Mouse (Mus musculus) hindbrain, embryonic 14.5 days (tissue): ENCODE measurements around the gene Arv1. TPM values are rescaled to one million over a fixed set of nuclear protein-coding genes. Genes with fewer than 3 reads are reported as not detected.

Experiments used
- ATAC-seq: fragments of 200-750 bp; cut with Nextera tagmentation; 2 replicates; pipeline ENCODE4 v1.8.0; 2017; ENCODE audit warnings: moderate number of reproducible peaks, mild to moderate bottlenecking, moderate TSS enrichment, moderate library complexity; ENCODE audit not compliant: low FRiP score
- DNase-seq: peaks from one replicate; pipeline ENCODE4 v3.0.0-alpha.2; 2015; ENCODE audit warnings: low spot score
- H3K27ac ChIP-seq: fragments of 300-500 bp; sonication (generic); 2 replicates; pipeline ENCODE4 v1.5.1; 2014; ENCODE audit warnings: mild to moderate bottlenecking, moderate library complexity
- H3K27me3 ChIP-seq: fragments of 300-500 bp; sonication (generic); 2 replicates; pipeline ENCODE4 v1.6.1; 2014; ENCODE audit warnings: mild to moderate bottlenecking, low read length, mixed read lengths; ENCODE audit not compliant: control insufficient read depth, insufficient read depth
- H3K36me3 ChIP-seq: fragments of 300-500 bp; sonication (generic); replicated peaks from 2 replicates; pipeline ENCODE4 v1.6.1; 2014; ENCODE audit not compliant: control insufficient read depth, insufficient read depth
- H3K4me1 ChIP-seq: fragments of 300-500 bp; sonication (generic); replicated peaks from 2 replicates; pipeline ENCODE4 v1.6.1; 2014; ENCODE audit warnings: antibody characterized with exemption, low read length, mixed read lengths; ENCODE audit not compliant: control insufficient read depth, insufficient read depth
- H3K4me2 ChIP-seq: fragments of 300-500 bp; sonication (generic); replicated peaks from 2 replicates; pipeline ENCODE4 v1.6.1; 2014; ENCODE audit warnings: mild to moderate bottlenecking, moderate library complexity
- H3K4me3 ChIP-seq: fragments of 300-500 bp; sonication (generic); replicated peaks from 2 replicates; pipeline ENCODE4 v1.5.1; 2014; ENCODE audit warnings: mild to moderate bottlenecking, low read length
- H3K9ac ChIP-seq: fragments of 300-500 bp; sonication (generic); 2 replicates; pipeline ENCODE4 v1.6.1; 2014
- H3K9me3 ChIP-seq: fragments of 300-500 bp; sonication (generic); 2 replicates; pipeline ENCODE4 v1.6.1; 2016; ENCODE audit warnings: low read length; ENCODE audit not compliant: control insufficient read depth
- WGBS: fragments of 180-500 bp; shearing (Covaris S2); extraction: QIAGEN DNeasy Blood & Tissue Kit; methylation state at CpG from one replicate; pipeline ENCODE4 v1.1.7; 2014; 5-methylcytosine and 5-hydroxymethylcytosine counted together
- polyA plus RNA-seq: library from polyadenylated mRNA; unstranded; fragments of >200 nt; fragmentation: Nextera tagmentation; extraction: Ambion mirVana; gene quantifications from 2 replicates; pipeline ENCODE4 v1.2.1, GENCODE M21; 2014

The Arv1 gene
- polyA plus RNA-seq, 1 experiment from 2014 or later: 32.0 TPM

GRCm38 (mm10) chr8:124751709-124752173, 29.8 kb downstream of the Arv1 start, which contains the start of gene Fam89a:
Gene Fam89a (minus strand): TSS chr8:124751832.
- DNase-seq: no peak
- no peaks in the 10 kb centered on the region for H3K9me3 ChIP-seq
- no peak within 1 kb of the TSS for H3K27ac ChIP-seq
- under 1% methylated on average over 39 of the region's 41 CpGs for WGBS
- H3K27me3 ChIP-seq: peaks cover 44% of the 10 kb centered on the region
- H3K4me2 ChIP-seq: peak within 1 kb of the TSS; percentile 74
- H3K4me1 ChIP-seq: peaks cover 7% of the 10 kb centered on the region; the same call in 1 of the 2 replicates
- H3K4me3 ChIP-seq: peak within 1 kb of the TSS; percentile 45
- peak; percentile 27; the same call in 1 of the 2 replicates for ATAC-seq
- H3K36me3 ChIP-seq: no peaks in the 10 kb centered on the region
- H3K9ac ChIP-seq: peak within 1 kb of the TSS; percentile 44

GRCm38 (mm10) chr8:124752325-124752862, 30.5 kb downstream of the Arv1 start:
- H3K4me2 ChIP-seq: peak overlapping the region; percentile 74; the same call in 1 of the 2 replicates
- ATAC-seq (no peak), DNase-seq (no peak)
- WGBS: 36% methylated on average over 21 of the region's 21 CpGs
- H3K4me3 ChIP-seq: no peak overlapping the region
- no peak overlapping the region for H3K9ac ChIP-seq
- no peaks in the 10 kb centered on the region for H3K36me3 ChIP-seq
- H3K27ac ChIP-seq: no peak overlapping the region
- peaks cover 7% of the 10 kb centered on the region; the same call in 1 of the 2 replicates for H3K4me1 ChIP-seq
- peaks cover 44% of the 10 kb centered on the region for H3K27me3 ChIP-seq
- H3K9me3 ChIP-seq: no peaks in the 10 kb centered on the region

GRCm38 (mm10) chr8:124754101-124754791, 32.3 kb downstream of the Arv1 start:
- Histone ChIP-seq H3K27me3 (peaks cover 43% of the 10 kb centered on the region), H3K9me3 (no peaks in the 10 kb centered on the region)
- WGBS: 25% methylated on average over 11 of the region's 11 CpGs

DNA sequence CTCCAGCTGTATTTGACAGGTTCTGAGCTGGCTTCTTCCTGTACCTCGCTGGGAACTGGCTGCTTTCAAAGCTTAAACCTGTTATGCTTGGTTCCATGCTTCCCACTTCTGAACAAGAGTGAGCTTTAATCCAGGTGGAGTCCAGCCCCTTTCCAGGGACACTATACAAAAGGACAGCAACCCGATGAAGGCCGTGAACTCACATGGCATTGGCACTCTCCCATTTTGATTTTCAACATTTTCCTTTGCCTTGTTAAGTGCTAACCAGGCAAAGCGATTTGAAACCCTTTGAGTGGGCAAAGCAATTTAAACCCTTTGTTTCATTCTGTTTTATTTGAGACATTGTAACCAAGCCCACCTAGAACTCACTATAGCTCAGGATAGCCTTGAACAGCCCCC, 32.9 kb downstream of the Arv1 start:
- Histone ChIP-seq H3K4me2 (no peak overlapping the region), H3K27ac (no peak overlapping the region), H3K4me1 (peaks cover 7% of the 10 kb centered on the region; the same call in 1 of the 2 replicates), H3K27me3 (peaks cover 38% of the 10 kb centered on the region), H3K36me3 (no peaks in the 10 kb centered on the region), H3K4me3 (no peak overlapping the region), H3K9ac (no peak overlapping the region), H3K9me3 (no peaks in the 10 kb centered on the region)
- 48% methylated on average over 4 of the region's 4 CpGs for WGBS
- ATAC-seq: no peak
- DNase-seq: no peak

More at GRCm38 (mm10) chr8:124754101-124754791, 32.3 kb downstream of the Arv1 start:
- no peak overlapping the region for H3K4me2 ChIP-seq
- ATAC-seq: no peak
- no peak overlapping the region for H3K27ac ChIP-seq
- DNase-seq: no peak
- H3K9ac ChIP-seq: no peak overlapping the region
- H3K36me3 ChIP-seq: no peaks in the 10 kb centered on the region
- peaks cover 7% of the 10 kb centered on the region; the same call in 1 of the 2 replicates for H3K4me1 ChIP-seq
- no peak overlapping the region for H3K4me3 ChIP-seq

DNA sequence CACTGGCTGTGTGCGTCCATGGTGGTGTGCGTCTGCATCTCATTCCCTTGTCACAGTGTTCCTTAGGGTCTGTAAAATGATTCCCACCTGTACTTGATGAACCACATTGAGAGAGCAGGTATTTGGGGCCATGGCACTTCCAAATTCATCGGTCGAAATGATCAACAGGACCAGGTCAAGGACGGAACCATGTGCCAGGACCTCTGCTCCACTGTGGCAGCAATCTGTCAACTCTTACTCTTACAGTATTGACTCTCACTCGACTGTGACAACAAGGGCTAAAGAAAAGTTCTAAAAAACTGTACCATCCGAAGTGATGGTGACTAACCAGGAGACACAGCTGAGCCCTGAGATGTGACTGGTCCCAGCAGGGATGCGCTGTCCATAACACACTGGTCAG, 33.5 kb downstream of the Arv1 start:
- DNase-seq: no peak

GRCm38 (mm10) chr8:124756153-124756552, 34.2 kb downstream of the Arv1 start:
- ATAC-seq (no peak), DNase-seq (no peak)
- 72% methylated on average over 2 of the region's 2 CpGs for WGBS
- H3K9ac ChIP-seq: no peak overlapping the region
- H3K36me3 ChIP-seq: no peaks in the 10 kb centered on the region
- H3K27ac ChIP-seq: no peak overlapping the region
- no peak overlapping the region for H3K4me3 ChIP-seq
- H3K27me3 ChIP-seq: peaks cover 24% of the 10 kb centered on the region
- H3K4me2 ChIP-seq: no peak overlapping the region
- H3K4me1 ChIP-seq: peaks cover 5% of the 10 kb centered on the region; the same call in 1 of the 2 replicates
- H3K9me3 ChIP-seq: no peaks in the 10 kb centered on the region

More for the DNA sequence above, 33.5 kb downstream of the Arv1 start:
- no peak for ATAC-seq
- WGBS: 87% methylated on average over 8 of the region's 8 CpGs
- no peak overlapping the region for H3K9ac ChIP-seq
- no peak overlapping the region for H3K4me2 ChIP-seq
- H3K36me3 ChIP-seq: no peaks in the 10 kb centered on the region
- H3K4me3 ChIP-seq: no peak overlapping the region
- peaks cover 31% of the 10 kb centered on the region for H3K27me3 ChIP-seq
- H3K27ac ChIP-seq: no peak overlapping the region
- no peaks in the 10 kb centered on the region for H3K9me3 ChIP-seq
- peaks cover 7% of the 10 kb centered on the region; the same call in 1 of the 2 replicates for H3K4me1 ChIP-seq

- WGBS: 72% methylated on average over 5 of the region's 5 CpGs
- H3K4me1 ChIP-seq: peaks cover under 1% of the 10 kb centered on the region; the same call in 1 of the 2 replicates
- DNase-seq: no peak
- H3K9ac ChIP-seq: no peak overlapping the region
- H3K27me3 ChIP-seq: peaks cover 20% of the 10 kb centered on the region
- no peak for ATAC-seq
- H3K9me3 ChIP-seq: no peaks in the 10 kb centered on the region
- H3K36me3 ChIP-seq: no peaks in the 10 kb centered on the region
- no peak overlapping the region for H3K4me3 ChIP-seq
- H3K27ac ChIP-seq: no peak overlapping the region
- H3K4me2 ChIP-seq: no peak overlapping the region
These were observed 34.7 kb downstream of the Arv1 start for GRCm38 (mm10) chr8:124756601-124757000.

DNA sequence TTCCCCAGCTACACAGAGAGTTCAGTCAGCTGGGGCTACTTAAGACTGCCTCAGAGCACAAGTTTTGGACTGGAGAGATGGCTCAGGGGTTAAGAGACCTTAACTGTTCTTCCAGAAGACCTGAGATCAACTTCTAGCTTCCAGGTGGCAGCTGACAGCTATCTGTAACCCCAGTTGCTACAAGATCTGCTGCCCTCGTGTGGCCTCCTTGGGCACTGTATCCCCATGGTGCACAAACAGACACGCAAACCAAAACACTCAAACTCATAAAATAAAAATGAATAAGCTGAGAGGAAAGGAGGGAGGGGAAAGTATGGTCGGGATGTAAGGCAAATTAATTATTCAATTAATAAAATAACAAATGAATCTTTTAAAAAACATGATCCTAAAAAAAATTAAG, 36.6 kb downstream of the Arv1 start:
- DNase-seq (no peak), ATAC-seq (no peak)
- 40% methylated on average over 3 of the region's 3 CpGs for WGBS
- Histone ChIP-seq H3K4me1 (no peaks in the 10 kb centered on the region), H3K9ac (no peak overlapping the region), H3K27ac (no peak overlapping the region), H3K27me3 (peaks cover under 1% of the 10 kb centered on the region; the same call in 1 of the 2 replicates), H3K4me3 (no peak overlapping the region), H3K4me2 (no peak overlapping the region), H3K9me3 (no peaks in the 10 kb centered on the region), H3K36me3 (no peaks in the 10 kb centered on the region)

- Histone ChIP-seq H3K4me3 (no peak overlapping the region), H3K27me3 (no peaks in the 10 kb centered on the region)
- WGBS: 67% methylated on average over 7 of the region's 7 CpGs
These were observed 41.1 kb downstream of the Arv1 start for GRCm38 (mm10) chr8:124763061-124763460.

More at GRCm38 (mm10) chr8:124763061-124763460, 41.1 kb downstream of the Arv1 start:
- H3K27ac ChIP-seq: no peak overlapping the region
- H3K4me1 ChIP-seq: no peaks in the 10 kb centered on the region
- no peak overlapping the region for H3K9ac ChIP-seq
- H3K36me3 ChIP-seq: no peaks in the 10 kb centered on the region
- H3K4me2 ChIP-seq: no peak overlapping the region
- H3K9me3 ChIP-seq: no peaks in the 10 kb centered on the region
- DNase-seq (no peak), ATAC-seq (no peak)
